Comparison of ENCODE assay signal across 16 mouse cellular contexts in the genomic region with DNA sequence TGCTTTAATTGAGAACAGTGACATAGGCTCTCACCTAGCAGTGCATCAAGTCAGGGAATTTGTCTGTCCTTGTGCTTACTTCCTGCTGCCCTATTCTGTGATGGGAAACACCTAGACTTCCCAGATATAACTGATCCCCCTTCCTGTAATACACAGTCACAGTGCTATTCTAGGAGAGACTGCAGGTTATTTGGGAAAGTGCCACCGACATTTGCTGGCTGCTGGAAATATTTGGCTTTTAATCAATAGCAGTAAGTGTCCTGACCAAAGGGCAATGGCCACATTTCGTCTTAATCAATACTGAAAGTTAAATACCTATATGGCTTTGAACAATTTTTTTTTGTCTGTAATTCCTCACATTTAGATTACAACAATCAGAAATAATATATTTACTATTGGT.
"Had no signal": no experiment of that assay in that cellular context is flagged by ENCODE, and none has a peak within 500 bp of the region (broad histone marks: within the 10 kb centered on the region; RNA-seq: fewer than 3 reads in every experiment).

No protein-coding gene starts in this region.

- H3K27me3 ChIP-seq: neural tube, embryonic 13.5 days; neural tube, embryonic 15.5 days; stomach, embryonic 15.5 days had no signal

- DNase-seq: retina, postnatal 1 day; right cerebral cortex, adult 18-20 months; right cerebral cortex, postnatal 14 days; right cerebral cortex, postnatal 25 days; right cerebral cortex, postnatal 4 days; spleen, adult 18-20 months; thymus, adult 18-20 months; thymus, adult 2 months; thymus, postnatal 14 days; thymus, postnatal 25 days; thymus, postnatal 36 days; thymus, postnatal 4 days had no signal

- H3K9ac ChIP-seq: neural tube, embryonic 13.5 days; neural tube, embryonic 15.5 days; stomach, embryonic 15.5 days had no signal

- H3K9me3 ChIP-seq: neural tube, embryonic 13.5 days; neural tube, embryonic 15.5 days; stomach, embryonic 15.5 days had no signal

- H3K27ac ChIP-seq: neural tube, embryonic 13.5 days; neural tube, embryonic 15.5 days; stomach, embryonic 15.5 days; stomach, postnatal 0 days had no signal

- H3K4me3 ChIP-seq: neural tube, embryonic 13.5 days; neural tube, embryonic 15.5 days; stomach, embryonic 15.5 days had no signal

- H3K4me2 ChIP-seq: neural tube, embryonic 13.5 days; neural tube, embryonic 15.5 days; stomach, embryonic 15.5 days had no signal

- H3K36me3 ChIP-seq: neural tube, embryonic 13.5 days; neural tube, embryonic 15.5 days; stomach, embryonic 15.5 days had no signal

- H3K4me1 ChIP-seq: neural tube, embryonic 15.5 days; stomach, embryonic 15.5 days had no signal
